Mouse (Mus musculus) ES-CJ7 (cell line): Measurements from ENCODE around the gene Igsf3.

ENCODE experiments used
- DNase-seq: peaks from one replicate; pipeline ENCODE4 v3.0.0; 2011; ENCODE audit warnings: low read depth, low spot score

Igsf3 gene

GRCm38 (mm10) chr3:101404620-101405415 is 27.9 kb downstream of the Igsf3 start:
- no peak for DNase-seq

GRCm38 (mm10) chr3:101405495-101405894 is 28.6 kb downstream of the Igsf3 start:
- DNase-seq: no peak

GRCm38 (mm10) chr3:101406097-101406496 is 29.2 kb downstream of the Igsf3 start:
- no peak for DNase-seq

GRCm38 (mm10) chr3:101407568-101407967 is 30.7 kb downstream of the Igsf3 start:
- DNase-seq: no peak

- DNase-seq: peak; percentile 43
These were observed 32.3 kb downstream of the Igsf3 start for GRCm38 (mm10) chr3:101408953-101409750.

GRCm38 (mm10) chr3:101410202-101410601 is 33.3 kb downstream of the Igsf3 start:
- DNase-seq: peak; percentile 19

GRCm38 (mm10) chr3:101410745-101411144 is 33.9 kb downstream of the Igsf3 start:
- DNase-seq: no peak

- DNase-seq: peak; percentile 54
These were observed 34.7 kb downstream of the Igsf3 start for GRCm38 (mm10) chr3:101411626-101412025.

GRCm38 (mm10) chr3:101412115-101412514 is 35.2 kb downstream of the Igsf3 start:
- peak; percentile 60 for DNase-seq

- peak; percentile 79 for DNase-seq
These were observed 36.1 kb downstream of the Igsf3 start for GRCm38 (mm10) chr3:101413013-101413412.

GRCm38 (mm10) chr3:101418740-101419652 is 42.1 kb downstream of the Igsf3 start:
- DNase-seq: no peak

- no peak for DNase-seq
These were observed 42.7 kb downstream of the Igsf3 start for GRCm38 (mm10) chr3:101419653-101419994.

- no peak for DNase-seq
These were observed 46.3 kb downstream of the Igsf3 start for GRCm38 (mm10) chr3:101423188-101423587.

- DNase-seq: no peak
These were observed 47.5 kb downstream of the Igsf3 start for GRCm38 (mm10) chr3:101424295-101424885.

GRCm38 (mm10) chr3:101429982-101430754 is 53.3 kb downstream of the Igsf3 start:
- no peak for DNase-seq

GRCm38 (mm10) chr3:101430755-101431115 is 53.9 kb downstream of the Igsf3 start:
- no peak for DNase-seq

- DNase-seq: no peak
These were observed 58.8 kb downstream of the Igsf3 start for GRCm38 (mm10) chr3:101435672-101436071.

- DNase-seq: no peak
These were observed 59.6 kb downstream of the Igsf3 start for GRCm38 (mm10) chr3:101436469-101436868.

GRCm38 (mm10) chr3:101437021-101437563 is 60.2 kb downstream of the Igsf3 start:
- no peak for DNase-seq

- DNase-seq: peak; percentile 37
These were observed 66.5 kb downstream of the Igsf3 start for GRCm38 (mm10) chr3:101443265-101443881.
